Mouse (Mus musculus) forebrain, postnatal 0 days (tissue): ENCODE measurements around the gene Gm26920. TPM values are rescaled to one million over a fixed set of nuclear protein-coding genes. Genes with fewer than 3 reads are reported as not detected.

Experiments
- ATAC-seq: fragments of 200-750 bp; cut with Nextera tagmentation; 2 replicates; pipeline ENCODE4 v1.8.0; 2017; ENCODE audit warnings: mild to moderate bottlenecking, moderate library complexity
- DNase-seq: peaks from one replicate; pipeline ENCODE4 v3.0.0-alpha.2; 2015
- H3K27ac ChIP-seq: fragments of 300-500 bp; sonication (generic); 2 replicates; pipeline ENCODE4 v1.5.1; 2014; ENCODE audit warnings: low read depth, mild to moderate bottlenecking, antibody characterized with exemption, low read length, moderate library complexity, mixed read lengths
- H3K27me3 ChIP-seq: fragments of 300-500 bp; sonication (generic); 2 replicates; pipeline ENCODE4 v1.6.1; 2014; ENCODE audit warnings: mild to moderate bottlenecking, low read length, mixed read lengths; ENCODE audit not compliant: insufficient read depth
- H3K36me3 ChIP-seq: fragments of 300-500 bp; sonication (generic); 2 replicates; pipeline ENCODE4 v1.6.1; 2014; ENCODE audit warnings: mild to moderate bottlenecking, moderate library complexity; ENCODE audit not compliant: insufficient read depth
- H3K4me1 ChIP-seq: fragments of 300-500 bp; sonication (generic); 2 replicates; pipeline ENCODE4 v1.6.1; 2014; ENCODE audit warnings: antibody characterized with exemption; ENCODE audit not compliant: insufficient read depth
- H3K4me2 ChIP-seq: fragments of 300-500 bp; sonication (generic); 2 replicates; pipeline ENCODE4 v1.6.1; 2014; ENCODE audit warnings: low read depth, mild to moderate bottlenecking, moderate library complexity
- H3K4me3 ChIP-seq: fragments of 300-500 bp; sonication (generic); 2 replicates; pipeline ENCODE4 v1.5.1; 2014; ENCODE audit warnings: low read depth, low read length, mixed read lengths
- H3K9ac ChIP-seq: fragments of 300-500 bp; sonication (generic); 2 replicates; pipeline ENCODE4 v1.6.1; 2014; ENCODE audit warnings: mild to moderate bottlenecking
- H3K9me3 ChIP-seq: fragments of 300-500 bp; sonication (generic); 2 replicates; pipeline ENCODE4 v1.6.1; 2016; ENCODE audit warnings: low read length
- CTCF ChIP-seq: sonication (generic); IDR thresholded peaks from 2 replicates; pipeline ENCODE4 v1.5.1; 2016; ENCODE audit warnings: antibody characterized with exemption, control low read depth, low read depth
- WGBS: fragments of 180-500 bp; shearing (Covaris S2); extraction: QIAGEN DNeasy Blood & Tissue Kit; methylation state at CpG from one replicate; pipeline ENCODE4 v1.1.7; 2014; 5-methylcytosine and 5-hydroxymethylcytosine counted together
- polyA plus RNA-seq: library from polyadenylated mRNA; unstranded; fragments of >200 nt; fragmentation: Nextera tagmentation; extraction: Ambion mirVana; gene quantifications from 2 replicates; pipeline ENCODE4 v1.2.1, GENCODE M21; 2015
- total RNA-seq: library from RNA; depleted of rRNA; stranded (reverse); fragments of >200 nt; gene quantifications from 2 replicates; pipeline ENCODE4 v1.2.3, GENCODE M21; 2014

The Gm26920 gene
- total and polyA plus RNA-seq, 2 experiments from 2014 or later: 1.0 to 1.1 TPM

GRCm38 (mm10) chr7:30090970-30091585 is 868 bp upstream of the Gm26920 start:
- H3K4me1 ChIP-seq: peaks cover 24% of the 10 kb centered on the region
- no peak for ATAC-seq
- H3K27me3 ChIP-seq: no peaks in the 10 kb centered on the region
- 9% methylated on average over 9 of the region's 9 CpGs for WGBS
- DNase-seq: peak; percentile 53
- TF ChIP-seq CTCF: peak; percentile 61
- peak overlapping the region; percentile 77 for H3K4me2 ChIP-seq
- peaks cover 5% of the 10 kb centered on the region; the same call in 1 of the 2 replicates for H3K36me3 ChIP-seq
- H3K27ac ChIP-seq: peak overlapping the region; percentile 75
- H3K4me3 ChIP-seq: peak overlapping the region; percentile 63
- peak overlapping the region; percentile 61; the same call in 1 of the 2 replicates for H3K9ac ChIP-seq
- no peaks in the 10 kb centered on the region for H3K9me3 ChIP-seq

- Histone ChIP-seq H3K4me3 (peak overlapping the region; percentile 63), H3K27me3 (no peaks in the 10 kb centered on the region), H3K4me1 (peaks cover 20% of the 10 kb centered on the region), H3K4me2 (peak overlapping the region; percentile 77), H3K9ac (peak overlapping the region; percentile 61), H3K9me3 (no peaks in the 10 kb centered on the region), H3K36me3 (peaks cover 21% of the 10 kb centered on the region), H3K27ac (no peak overlapping the region)
- TF ChIP-seq CTCF: no peak
- no peak for ATAC-seq
- WGBS: 12% methylated on average over 6 of the region's 6 CpGs
- no peak for DNase-seq
Measured at GRCm38 (mm10) chr7:30089405-30089804, 805 bp downstream of the Gm26920 start.

GRCm38 (mm10) chr7:30086524-30086923 is 3.7 kb downstream of the Gm26920 start:
- Histone ChIP-seq H3K9me3 (no peaks in the 10 kb centered on the region), H3K27ac (no peak overlapping the region), H3K4me2 (no peak overlapping the region), H3K36me3 (peaks cover 26% of the 10 kb centered on the region), H3K27me3 (no peaks in the 10 kb centered on the region), H3K9ac (no peak overlapping the region), H3K4me1 (peaks cover 15% of the 10 kb centered on the region), H3K4me3 (no peak overlapping the region)
- no peak for DNase-seq
- 91% methylated on average over 9 of the region's 9 CpGs for WGBS
- ATAC-seq: no peak
- TF ChIP-seq CTCF: no peak

- peak; percentile 92 for DNase-seq
- no peak for TF ChIP-seq CTCF
- no peaks in the 10 kb centered on the region for H3K9me3 ChIP-seq
- peak within 1 kb of the TSS; percentile 73 for H3K4me3 ChIP-seq
- peak; percentile 95 for ATAC-seq
- no peaks in the 10 kb centered on the region for H3K4me1 ChIP-seq
- WGBS: 1% methylated on average over 50 of the region's 50 CpGs
- no peaks in the 10 kb centered on the region for H3K27me3 ChIP-seq
- H3K27ac ChIP-seq: peak within 1 kb of the TSS; percentile 81
- peaks cover 19% of the 10 kb centered on the region for H3K36me3 ChIP-seq
- peak within 1 kb of the TSS; percentile 90 for H3K4me2 ChIP-seq
- peak within 1 kb of the TSS; percentile 71 for H3K9ac ChIP-seq
Measured at GRCm38 (mm10) chr7:30072146-30073028, 17.8 kb downstream of the Gm26920 start, which contains the start of gene Zfp82. Zfp82 (minus strand) TSS chr7:30072900.

- H3K36me3 ChIP-seq: peaks cover 67% of the 10 kb centered on the region
- no peak overlapping the region for H3K9ac ChIP-seq
- no peaks in the 10 kb centered on the region for H3K9me3 ChIP-seq
- no peak overlapping the region for H3K27ac ChIP-seq
- no peak for ATAC-seq
- H3K4me1 ChIP-seq: no peaks in the 10 kb centered on the region
- WGBS: 84% methylated on average over 5 of the region's 5 CpGs
- peak; percentile 48 for TF ChIP-seq CTCF
- H3K27me3 ChIP-seq: no peaks in the 10 kb centered on the region
- H3K4me3 ChIP-seq: no peak overlapping the region
- no peak overlapping the region for H3K4me2 ChIP-seq
- DNase-seq: no peak
Measured at GRCm38 (mm10) chr7:30064622-30065021, 25.6 kb downstream of the Gm26920 start.

GRCm38 (mm10) chr7:30062478-30062877 is 27.7 kb downstream of the Gm26920 start:
- Histone ChIP-seq H3K27ac (no peak overlapping the region), H3K4me2 (no peak overlapping the region), H3K9ac (no peak overlapping the region), H3K4me1 (no peaks in the 10 kb centered on the region), H3K4me3 (no peak overlapping the region), H3K36me3 (peaks cover 76% of the 10 kb centered on the region), H3K27me3 (no peaks in the 10 kb centered on the region), H3K9me3 (no peaks in the 10 kb centered on the region)
- peak; percentile 20 for DNase-seq
- no peak for ATAC-seq
- 91% methylated on average over 5 of the region's 5 CpGs for WGBS
- peak; percentile 52 for TF ChIP-seq CTCF

- H3K4me2 ChIP-seq: no peak overlapping the region
- peaks cover 83% of the 10 kb centered on the region for H3K36me3 ChIP-seq
- TF ChIP-seq CTCF: no peak
- H3K4me3 ChIP-seq: no peak overlapping the region
- no peaks in the 10 kb centered on the region for H3K4me1 ChIP-seq
- no peaks in the 10 kb centered on the region for H3K27me3 ChIP-seq
- H3K9me3 ChIP-seq: no peaks in the 10 kb centered on the region
- no peak for DNase-seq
- no peak overlapping the region for H3K9ac ChIP-seq
- no peak overlapping the region for H3K27ac ChIP-seq
- WGBS: 88% methylated on average over 6 of the region's 6 CpGs
- ATAC-seq: no peak
Measured at GRCm38 (mm10) chr7:30060341-30060740, 29.9 kb downstream of the Gm26920 start.
